Mouse (Mus musculus) MEL (cell line): ENCODE measurements around the gene Atxn2l.

Experiments
- CTCF ChIP-seq, 3 experiments: IDR thresholded peaks in 2 of 3; conservative IDR thresholded peaks in 1 of 3; 2 replicates each; pipeline ENCODE4 v1.5.1; 2011 to 2012; ENCODE audit warnings: low read length in 3 of 3, low read depth in 2 of 3, mild to moderate bottlenecking in 2 of 3, improper control_type of control experiment in 1 of 3, inconsistent platforms in 1 of 3, mixed read lengths in 1 of 3, moderate library complexity in 1 of 3; ENCODE audit not compliant: control insufficient read depth in 1 of 3, insufficient read depth in 1 of 3, poor library complexity in 1 of 3, severe bottlenecking in 1 of 3
- MYC ChIP-seq: IDR thresholded peaks from 2 replicates; pipeline ENCODE4 v1.6.1; 2011; ENCODE audit warnings: low read depth, mild to moderate bottlenecking, low read length, improper control_type of control experiment, moderate library complexity
- SMC3 ChIP-seq: IDR thresholded peaks from 2 replicates; pipeline ENCODE4 v1.6.1; 2011; ENCODE audit warnings: low read depth, low read length, improper control_type of control experiment
- UBTF ChIP-seq: IDR thresholded peaks from 2 replicates; pipeline ENCODE4 v1.6.1; 2012; ENCODE audit warnings: low read depth, mild to moderate bottlenecking, inconsistent platforms, low read length, improper control_type of control experiment, moderate library complexity, borderline replicate concordance; ENCODE audit not compliant: insufficient read depth
- USF1 ChIP-seq: IDR thresholded peaks from 2 replicates; pipeline ENCODE4 v1.6.1; 2014; ENCODE audit warnings: low read depth, mild to moderate bottlenecking, inconsistent platforms, low read length, improper control_type of control experiment, moderate library complexity

DNA sequence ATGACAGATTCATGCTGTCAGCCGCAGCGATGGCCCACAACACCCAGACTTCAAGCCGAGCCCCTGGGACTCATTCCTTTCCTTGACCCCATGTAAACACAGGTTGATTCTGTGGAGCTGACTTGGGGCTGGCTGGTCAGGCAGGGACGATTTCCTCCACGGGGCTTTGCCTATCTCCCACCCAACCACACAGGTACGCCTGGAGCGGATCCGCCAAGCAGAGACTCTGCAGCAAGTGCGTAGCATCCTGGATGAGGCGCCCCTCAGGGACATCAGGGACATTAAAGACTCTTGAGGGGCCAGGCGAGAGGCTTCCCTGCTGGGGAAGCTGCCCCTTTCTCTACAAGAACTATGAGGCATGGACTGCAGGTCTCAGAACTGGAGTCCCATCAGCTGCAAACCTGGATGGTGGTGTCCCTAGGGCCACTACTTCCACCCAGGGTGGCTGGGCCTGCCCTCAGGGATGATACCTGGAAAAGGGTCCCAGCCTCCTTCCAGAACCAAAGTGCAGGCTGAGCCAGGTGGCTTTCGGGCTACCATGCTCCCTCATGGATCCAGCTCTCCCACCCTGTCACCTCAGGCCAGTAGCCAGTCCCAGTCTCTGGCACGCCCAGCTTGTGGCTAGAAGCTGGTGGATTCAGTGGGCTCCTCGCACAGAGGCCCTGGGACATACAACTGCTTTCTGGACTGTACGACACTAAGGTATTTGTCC lies 58.0 kb downstream of the Atxn2l start:
- TF ChIP-seq MYC: no peak
- no peak for TF ChIP-seq CTCF (IDR thresholded peaks at IDR 0.05 in 2 of 3, conservative IDR thresholded peaks at IDR 0.05 in 1 of 3; ENCODE audit: control insufficient read depth in 1 of 3, insufficient read depth in 1 of 3, low read depth in 2 of 3, low read length in 3 of 3, poor library complexity in 1 of 3, severe bottlenecking in 1 of 3)
- no peak for TF ChIP-seq SMC3
- no peak for TF ChIP-seq UBTF
- no peak for TF ChIP-seq USF1
